Mouse (Mus musculus) heart, postnatal 0 days (tissue): Measurements from ENCODE around the gene Angel2.

Experiments used
- CTCF ChIP-seq: IDR thresholded peaks from 2 replicates; pipeline ENCODE4 v1.5.1; 2016; ENCODE audit warnings: antibody characterized with exemption, control low read depth, low read depth
- EP300 ChIP-seq: IDR thresholded peaks from 2 replicates; pipeline ENCODE4 v1.6.1; 2016; ENCODE audit warnings: antibody characterized with exemption, low read depth

GRCm38 (mm10) chr1:190948439-190948838, 23.5 kb downstream of the Angel2 start:
- TF ChIP-seq EP300 = no peak
- no peak for TF ChIP-seq CTCF
